ENCODE assay signal across 11 mouse cellular contexts in the genomic region with DNA sequence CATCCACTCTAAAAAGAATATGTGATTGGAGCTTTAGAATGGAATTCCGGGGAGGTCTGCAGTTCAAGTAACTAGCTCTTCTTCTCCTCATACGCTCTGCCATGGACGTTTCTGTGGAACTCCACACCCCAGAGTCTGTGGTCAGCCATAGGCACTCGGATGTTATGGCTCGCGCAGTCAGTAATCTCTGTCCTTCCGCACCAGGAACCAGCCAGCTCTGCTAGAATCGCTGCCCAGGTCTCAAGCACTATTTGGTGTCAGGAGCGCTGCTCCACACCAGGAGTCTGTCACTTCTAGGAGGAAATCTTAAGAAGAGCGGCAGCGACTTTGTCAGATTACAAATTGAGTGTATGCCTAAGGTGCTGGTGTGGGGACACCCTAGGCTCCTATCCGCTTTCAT. TPM values are rescaled to one million over a fixed set of nuclear protein-coding genes. Genes with fewer than 3 reads are reported as not detected.
DNase-seq lines count a peak whose midpoint lies in the region; ATAC-seq and TF ChIP-seq lines count a peak whose summit lies in the region.
"Had no signal": no experiment of that assay in that cellular context is flagged by ENCODE, and none has a peak within 500 bp of the region (broad histone marks: within the 10 kb centered on the region; RNA-seq: fewer than 3 reads in every experiment).

No protein-coding gene starts in this region.

- peaks cover 3% of the 10 kb centered on the region; the same call in 1 of the 2 replicates for H3K4me1 ChIP-seq in liver, postnatal 0 days (ENCODE audit: insufficient read depth)

- no peak for ATAC-seq in liver, postnatal 0 days

- peak; percentile 36 for DNase-seq in embryo, embryonic 10.5 days (ENCODE audit: low spot score)
- DNase-seq in embryo, embryonic 10 days (ENCODE audit: low spot score): no peak
- peak; percentile 30 for DNase-seq in urinary bladder, postnatal 14 days (ENCODE audit: low spot score)
- DNase-seq in urinary bladder, adult 18-20 months (ENCODE audit: low spot score in 2 of 2): no peak
- no peak for DNase-seq in liver, postnatal 0 days
- no peak for DNase-seq in thymus, postnatal 0 days (ENCODE audit: low spot score)
- no peak for DNase-seq in cerebellum, postnatal 4 days (ENCODE audit: low spot score in 2 of 2)
- no peak for DNase-seq in adrenal gland, adult (ENCODE audit: inconsistent age in 2 of 2, low spot score in 1 of 2)
- DNase-seq: cerebellum, adult 2 months; spleen, adult 18-20 months had no signal

- no peaks in the 10 kb centered on the region for H3K36me3 ChIP-seq in liver, postnatal 0 days (replicated peaks; ENCODE audit: insufficient read depth, low read length)

- no peak for TF ChIP-seq CTCF in liver, postnatal 0 days (IDR thresholded peaks at IDR 0.05; ENCODE audit: low read depth)

- H3K27me3 ChIP-seq in liver, postnatal 0 days (ENCODE audit: insufficient read depth, low read length): peaks cover 84% of the 10 kb centered on the region

- no peak overlapping the region for H3K27ac ChIP-seq in liver, postnatal 0 days (ENCODE audit: low read depth)

- peak overlapping the region; percentile 64 for H3K4me2 ChIP-seq in liver, postnatal 0 days (ENCODE audit: low read depth, low read length)

- H3K9me3 ChIP-seq in liver, postnatal 0 days (ENCODE audit: low read length): no peaks in the 10 kb centered on the region
- H3K9me3 ChIP-seq: megakaryocyte, embryonic 14.5 days had no signal

- 7% methylated on average over 12 of the region's 12 CpGs for WGBS in liver, postnatal 0 days (ENCODE audit: insufficient replicate concordance)

- H3K4me3 ChIP-seq in liver, postnatal 0 days (ENCODE audit: low read depth, low read length): 0 out of 2 replicates have a peak overlapping the region, but pooled peaks have one; percentile 39
- H3K4me3 ChIP-seq: megakaryocyte, embryonic 14.5 days had no signal

- TF ChIP-seq EP300 in liver, postnatal 0 days (IDR thresholded peaks at IDR 0.05; ENCODE audit: low read depth): no peak

- H3K9ac ChIP-seq in liver, postnatal 0 days (replicated peaks): no peak overlapping the region

RNA-seq across cellular contexts. Expression of a gene that starts 3.8 kb away (rescaled TPM):
- polyA plus RNA-seq in liver, postnatal 0 days (2015; fragmentation: Nextera tagmentation; extraction: Ambion mirVana): 0.12 and 0.27 TPM in 2 replicates
- polyA plus RNA-seq in thymus, postnatal 0 days (2015; fragmentation: Nextera tagmentation; extraction: Ambion mirVana): 0.79 and 1.5 TPM in 2 replicates

Comparison
In these comparisons a context has a peak if more than half of its experiments do, and no peak if none do; other contexts are left out.
1. DNase-seq: peak in embryo, embryonic 10.5 days (single experiment) and urinary bladder, postnatal 14 days (single experiment); none in embryo, embryonic 10 days (single experiment), urinary bladder, adult 18-20 months (0 of 2), liver, postnatal 0 days (single experiment), thymus, postnatal 0 days (single experiment), cerebellum, postnatal 4 days (0 of 2) and adrenal gland, adult (0 of 2).